Mouse (Mus musculus) adrenal gland, adult 18-20 months (tissue): ENCODE data around the gene Heg1. TPM values are rescaled to one million over a fixed set of nuclear protein-coding genes. Genes with fewer than 3 reads are reported as not detected.

Experiments
- DNase-seq, 2 experiments: peaks; one replicate each; pipeline ENCODE4 v3.0.0; 2021 to 2022; ENCODE audit warnings: low spot score in 2 of 2
- total RNA-seq, 2 experiments: library from RNA; stranded (reverse); gene quantifications; 1 replicate in 1 of 2; 2 replicates in 1 of 2; pipeline ENCODE4 v1.2.3; 2021

The Heg1 gene
- total RNA-seq, 2 experiments from 2014 or later, result 41.2 to 56.9 TPM

DNA sequence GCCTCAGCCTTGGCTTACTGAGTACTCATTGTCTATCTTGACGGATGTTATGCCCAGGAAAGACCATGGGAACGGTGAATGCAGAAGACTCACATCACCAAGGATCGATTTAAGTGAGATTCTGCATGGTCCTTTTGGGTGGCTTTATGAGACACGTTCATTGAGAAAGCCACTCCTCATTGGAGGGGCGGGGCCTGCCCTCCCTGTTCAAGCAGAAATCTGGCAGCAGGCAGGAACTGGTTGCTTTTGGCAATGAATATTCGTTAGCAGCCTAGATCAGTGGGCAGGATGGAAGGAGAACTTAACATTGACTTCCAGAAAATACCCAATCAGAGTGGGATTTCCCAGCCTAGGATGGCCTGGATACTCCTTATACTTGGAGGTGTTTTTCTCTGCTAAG is 56.2 kb downstream of the Heg1 start:
- DNase-seq, result no peak

DNA sequence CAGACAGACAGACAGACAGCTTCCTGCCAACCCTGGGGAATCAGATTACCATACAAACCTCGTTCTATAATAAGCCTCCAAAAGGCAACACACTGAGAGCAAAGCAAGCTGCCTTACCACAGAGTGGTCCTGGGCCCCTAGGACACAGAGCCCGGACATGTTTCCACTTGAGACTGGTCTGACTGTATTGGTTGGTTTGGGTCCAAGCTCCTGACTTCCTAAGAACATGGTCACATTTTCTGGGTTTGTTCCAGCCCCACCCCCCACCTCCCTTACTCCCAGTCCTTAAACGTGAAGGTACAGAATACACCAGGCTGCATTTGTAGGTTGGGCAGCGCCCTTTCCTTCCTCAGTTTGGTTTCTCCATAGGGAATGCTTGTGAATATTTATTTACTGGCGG is 57.6 kb downstream of the Heg1 start:
- no peak for DNase-seq

DNA sequence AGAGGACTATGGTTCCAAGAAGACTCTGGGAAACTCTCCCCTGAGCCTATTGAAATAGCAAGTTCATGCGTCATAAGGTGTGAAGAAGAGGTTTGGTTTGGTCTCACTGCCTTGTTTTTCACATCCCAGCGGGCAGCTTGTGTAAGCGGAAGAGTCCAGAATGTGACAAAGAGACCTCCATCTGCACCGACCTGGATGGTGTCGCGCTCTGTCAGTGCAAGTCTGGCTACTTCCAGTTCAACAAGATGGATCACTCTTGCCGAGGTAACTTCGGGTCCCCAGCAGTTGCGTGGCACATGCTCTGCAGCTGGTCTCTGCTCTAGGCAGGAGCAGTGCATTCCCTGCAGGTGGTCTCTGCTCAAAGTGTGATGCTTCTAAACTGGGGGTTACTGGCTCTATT is 58.1 kb downstream of the Heg1 start:
- DNase-seq, result no peak

DNA sequence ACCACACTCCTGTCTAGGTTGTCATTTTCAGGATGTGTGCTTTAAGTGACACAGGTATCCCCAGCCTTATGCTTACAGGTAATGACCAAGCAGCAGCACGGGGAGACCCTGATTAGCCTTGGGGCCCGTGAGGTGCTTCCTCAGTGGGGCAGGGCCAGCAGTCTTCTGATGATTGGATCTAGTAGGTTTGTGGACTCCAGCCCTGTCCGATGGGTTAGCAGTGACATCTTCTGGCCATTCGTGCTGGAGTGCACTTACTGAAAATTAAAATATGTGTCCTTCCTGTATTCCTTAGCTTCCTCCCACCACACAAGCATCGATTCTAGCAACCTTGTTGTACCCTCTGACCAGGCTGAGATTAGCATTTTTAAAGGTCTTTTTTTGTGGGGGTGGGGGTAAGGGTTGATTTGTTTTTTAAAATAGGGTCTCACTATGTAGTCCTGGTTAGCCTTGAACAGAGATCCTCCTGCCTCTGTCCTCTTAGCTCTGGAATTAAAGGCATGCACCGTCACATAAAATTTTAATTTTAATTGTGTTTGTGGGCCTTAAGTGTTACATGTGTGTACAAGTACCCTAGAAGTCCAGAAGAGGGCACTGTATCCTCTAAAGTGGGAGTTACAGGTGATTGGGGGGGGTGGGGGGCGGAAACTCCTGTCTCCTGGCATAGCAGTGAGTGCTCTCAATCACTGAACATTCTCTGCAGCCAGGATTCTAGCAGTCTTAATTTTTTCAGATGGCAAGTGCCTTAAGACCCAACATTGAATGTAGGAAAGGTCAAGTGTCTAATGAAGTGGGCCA is 60.7 kb downstream of the Heg1 start:
- no peak for DNase-seq

DNA sequence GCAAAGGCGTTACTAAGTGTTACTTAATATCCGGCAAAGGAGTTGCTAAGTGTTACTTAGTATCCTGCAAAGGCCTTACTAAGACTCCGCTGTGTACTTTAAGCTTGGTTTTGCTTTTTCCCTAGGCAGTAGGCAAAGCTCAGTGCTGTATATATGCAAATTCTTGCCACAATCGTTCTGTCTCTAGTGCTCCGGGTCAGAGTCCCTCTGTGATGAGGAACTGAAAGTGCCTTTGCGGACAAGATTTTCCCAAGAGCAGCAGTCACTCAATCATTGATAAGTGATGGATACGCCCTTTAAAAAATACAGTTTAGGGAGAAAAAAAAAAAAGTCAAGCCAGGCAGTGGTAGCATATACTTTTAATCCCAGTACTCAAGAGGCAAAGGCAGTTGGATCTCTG is 61.3 kb downstream of the Heg1 start:
- DNase-seq, result no peak

DNA sequence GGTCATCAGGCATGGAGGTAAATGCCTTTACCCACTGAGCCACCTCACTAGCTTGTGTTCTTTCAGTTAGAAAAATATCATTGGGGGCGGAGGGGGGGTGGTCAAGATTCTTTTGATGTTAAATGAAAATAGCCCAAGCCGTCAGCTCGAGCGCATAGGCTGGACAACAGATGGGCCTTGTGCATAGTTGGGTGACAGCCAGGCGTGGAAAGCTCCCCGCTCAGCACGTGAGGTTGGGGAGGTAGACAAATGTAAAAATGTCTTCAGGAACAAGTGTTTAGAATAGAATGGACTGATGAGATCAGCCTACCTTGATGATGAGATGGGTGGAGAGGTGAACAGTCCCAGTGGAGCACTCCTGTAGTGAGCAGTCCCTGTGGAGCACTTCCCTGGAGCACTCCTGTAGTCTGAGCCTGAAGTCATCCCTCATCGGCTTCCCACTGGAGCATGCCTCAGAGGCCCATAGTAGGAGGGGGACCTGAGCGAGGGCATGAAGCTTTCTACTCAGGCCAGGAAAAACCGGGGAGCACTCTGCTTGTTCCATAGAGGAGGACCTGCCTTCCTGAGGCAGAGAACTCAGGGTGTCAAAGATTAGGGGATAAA is 62.0 kb downstream of the Heg1 start:
- DNase-seq, result no peak

DNA sequence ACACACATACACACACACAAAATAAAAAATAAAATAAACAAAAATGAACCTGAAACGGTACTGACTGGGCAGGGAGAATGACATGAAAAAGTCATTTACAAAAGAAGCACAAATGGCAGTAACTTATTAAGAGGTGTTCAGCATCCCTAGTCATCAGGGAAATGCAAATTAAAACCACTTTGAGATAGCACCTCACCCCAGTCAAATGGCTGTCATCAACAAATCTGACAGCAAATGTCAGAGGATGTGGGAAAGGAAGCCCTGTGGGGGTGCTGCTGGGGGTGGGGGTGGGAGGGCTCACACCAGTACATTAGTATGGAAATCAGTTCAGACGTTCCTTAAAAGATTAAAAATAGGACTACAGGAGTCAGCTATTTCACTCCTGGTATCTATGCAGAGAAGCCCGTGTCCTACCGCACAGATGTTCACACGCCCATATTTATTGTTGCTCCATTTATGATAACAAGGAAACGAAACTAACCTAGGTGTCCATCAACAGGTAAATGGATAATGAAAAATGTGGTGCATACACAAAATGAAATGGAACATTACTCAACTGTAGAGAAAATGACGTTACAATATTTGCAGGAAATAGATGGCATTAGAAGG is 63.3 kb downstream of the Heg1 start:
- DNase-seq, result no peak

DNA sequence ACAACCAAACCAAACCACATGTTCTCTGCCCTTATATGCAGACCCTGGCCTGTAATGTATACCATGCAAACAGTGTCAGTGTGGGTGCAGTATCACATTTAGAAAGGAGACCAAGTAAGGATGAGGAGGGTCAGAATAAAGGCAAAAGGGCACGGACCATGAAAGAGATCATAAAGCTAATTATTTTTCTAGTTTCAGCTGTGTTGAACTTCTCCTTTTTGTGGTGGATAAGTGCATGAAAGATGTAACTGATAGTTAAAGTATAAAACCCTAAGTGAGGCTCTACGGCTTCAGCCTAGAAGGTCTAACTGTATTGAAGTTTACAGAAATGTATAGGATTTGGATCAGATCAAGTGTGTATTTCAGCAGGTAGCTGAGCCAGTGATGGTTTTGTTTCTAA is 63.8 kb downstream of the Heg1 start:
- DNase-seq, result no peak

DNA sequence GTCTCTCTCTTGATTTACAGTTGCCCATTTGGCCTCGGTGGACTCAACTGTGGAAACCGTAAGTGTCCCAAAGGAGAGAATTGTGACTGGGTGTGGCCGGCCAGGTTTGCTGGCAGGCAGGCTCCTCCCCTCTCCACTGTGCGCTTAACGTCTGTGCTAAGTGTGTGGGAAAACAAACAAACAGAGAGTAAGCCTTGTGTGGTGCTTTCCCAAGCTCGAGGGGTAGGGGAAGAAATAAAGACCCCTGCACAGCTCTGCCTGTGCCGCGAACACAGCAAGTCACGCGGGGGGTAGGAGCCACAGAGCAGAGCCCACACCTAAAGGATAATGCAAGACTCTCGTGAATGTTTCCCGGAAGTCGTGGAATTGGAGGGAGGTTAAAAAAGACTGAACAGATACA is 67.0 kb downstream of the Heg1 start:
- DNase-seq, result no peak

DNA sequence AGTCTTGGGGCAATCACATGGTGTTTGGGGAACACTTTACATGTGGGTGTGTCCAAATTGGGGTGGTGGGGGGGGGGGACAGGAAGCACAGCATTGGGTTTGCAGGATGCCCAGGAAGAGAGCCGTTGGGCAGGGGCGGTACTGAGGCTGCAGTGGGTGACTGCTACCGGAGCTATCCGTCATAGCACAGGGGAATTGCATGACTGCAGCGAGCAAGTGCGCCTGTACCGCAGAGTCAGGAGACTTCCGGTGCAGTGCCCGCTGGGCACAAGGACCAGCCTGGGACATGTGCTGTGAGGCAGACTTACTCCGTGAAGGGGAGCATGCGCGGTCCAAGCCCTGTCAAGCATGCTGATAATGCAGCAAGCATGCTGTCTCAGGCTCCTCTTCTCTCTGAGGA is 67.4 kb downstream of the Heg1 start:
- no peak for DNase-seq

DNA sequence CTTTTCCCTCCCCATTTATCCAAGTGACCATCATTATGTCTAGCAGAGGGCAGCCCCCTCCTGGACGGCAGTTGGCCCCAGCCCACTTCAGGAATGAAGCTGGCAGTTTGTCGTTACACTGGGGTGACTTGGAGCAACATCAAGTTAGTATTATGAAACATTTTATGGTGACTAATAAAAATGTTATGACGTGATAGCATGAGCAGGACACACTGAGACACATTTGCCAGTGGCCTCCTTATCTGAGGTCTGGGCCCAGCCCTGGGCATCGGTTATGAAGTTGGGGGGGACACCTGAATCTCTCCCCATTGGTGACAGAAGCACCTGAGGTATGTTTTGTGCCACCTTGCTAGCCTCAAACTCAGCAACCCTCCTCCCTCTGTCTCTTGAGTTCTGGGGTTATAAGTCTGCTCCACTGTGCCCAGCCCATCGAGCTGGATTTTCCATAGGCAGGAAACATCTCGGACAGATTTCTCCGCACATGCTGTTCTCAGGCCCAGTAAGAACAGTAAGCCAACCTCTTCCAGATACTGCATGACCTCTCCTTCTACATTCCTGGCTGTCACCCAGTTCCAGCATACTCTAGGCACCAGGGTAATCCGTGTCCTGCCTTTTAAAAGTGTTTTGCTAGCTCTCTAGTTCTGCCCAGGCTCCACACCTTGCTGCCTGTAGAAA is 68.9 kb downstream of the Heg1 start:
- no peak for DNase-seq

DNA sequence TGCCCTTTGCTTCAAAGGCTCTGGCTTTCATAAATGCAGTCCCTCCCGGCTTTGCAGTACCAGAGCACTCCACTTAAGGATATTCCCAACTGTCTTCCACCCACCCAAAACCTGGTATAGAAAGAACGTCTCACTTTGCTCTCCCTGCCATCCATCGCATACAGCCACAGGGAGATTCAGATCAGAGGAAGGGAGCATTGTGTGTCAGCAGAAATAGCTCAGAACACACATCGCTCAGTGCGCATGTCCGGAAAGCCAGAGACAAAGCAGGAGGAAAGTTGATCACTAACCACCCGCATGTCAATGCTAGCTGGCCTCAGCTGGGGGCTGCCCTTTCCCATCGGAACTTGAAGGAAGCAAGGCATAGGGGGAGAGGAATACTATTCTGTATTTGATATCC is 71.1 kb downstream of the Heg1 start:
- no peak for DNase-seq

DNA sequence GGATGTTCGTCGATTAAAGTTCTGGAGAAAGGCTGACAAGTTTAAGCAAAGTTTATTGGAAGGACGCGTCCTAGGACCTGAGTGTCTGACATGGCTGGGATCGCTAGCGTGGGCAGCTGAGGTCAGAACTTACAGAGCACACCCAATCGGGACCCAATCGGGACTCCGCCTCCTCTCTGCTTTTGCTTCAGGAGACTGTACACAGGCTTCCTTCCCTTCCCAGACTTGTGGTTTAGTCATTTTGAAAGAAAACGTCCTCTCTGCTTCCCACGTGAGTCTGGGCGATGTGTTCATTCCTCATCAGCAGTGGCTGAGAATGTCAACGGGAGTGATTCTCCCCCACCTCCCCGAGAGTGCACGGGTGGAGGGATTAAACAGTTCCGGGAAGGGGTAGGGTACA is 71.8 kb downstream of the Heg1 start:
- DNase-seq, result no peak

DNA sequence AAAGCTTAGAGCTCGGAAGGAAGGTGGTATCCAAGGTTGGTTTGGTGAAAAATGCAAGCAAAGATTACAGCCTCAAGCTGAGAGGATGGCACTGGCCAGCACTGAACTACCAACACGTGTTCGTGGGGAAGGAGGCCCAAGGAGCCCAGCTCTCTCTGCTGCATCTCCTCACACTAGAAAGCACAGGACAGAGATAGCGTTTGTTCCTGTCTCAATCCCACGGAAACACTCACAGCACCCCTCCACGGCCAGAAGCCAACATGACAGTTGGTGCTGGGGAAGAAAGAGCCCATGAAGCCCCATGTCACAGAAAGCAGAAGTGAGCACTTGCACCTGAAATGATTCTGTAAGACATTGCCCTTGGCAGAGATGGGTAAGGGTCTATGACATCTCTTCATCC is 72.2 kb downstream of the Heg1 start:
- DNase-seq, result no peak

DNA sequence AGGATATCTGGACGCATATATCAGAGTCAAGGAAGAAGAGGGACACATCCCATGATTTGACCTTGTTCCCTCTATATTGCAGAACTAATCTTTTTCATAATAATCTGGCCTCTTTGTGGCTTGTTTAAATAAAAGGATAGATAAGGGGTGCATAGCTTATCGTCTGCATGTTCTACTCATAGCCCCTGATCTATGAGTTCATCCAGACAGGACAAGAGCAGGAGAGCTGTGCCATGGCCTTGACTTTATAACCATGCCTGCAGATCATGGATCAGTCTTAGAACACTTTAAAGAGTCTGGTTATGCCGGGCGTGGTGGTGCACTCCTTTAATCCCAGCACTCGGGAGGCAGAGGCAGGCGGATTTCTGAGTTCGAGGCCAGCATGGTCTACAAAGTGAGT is 75.0 kb downstream of the Heg1 start:
- DNase-seq, result no peak

DNA sequence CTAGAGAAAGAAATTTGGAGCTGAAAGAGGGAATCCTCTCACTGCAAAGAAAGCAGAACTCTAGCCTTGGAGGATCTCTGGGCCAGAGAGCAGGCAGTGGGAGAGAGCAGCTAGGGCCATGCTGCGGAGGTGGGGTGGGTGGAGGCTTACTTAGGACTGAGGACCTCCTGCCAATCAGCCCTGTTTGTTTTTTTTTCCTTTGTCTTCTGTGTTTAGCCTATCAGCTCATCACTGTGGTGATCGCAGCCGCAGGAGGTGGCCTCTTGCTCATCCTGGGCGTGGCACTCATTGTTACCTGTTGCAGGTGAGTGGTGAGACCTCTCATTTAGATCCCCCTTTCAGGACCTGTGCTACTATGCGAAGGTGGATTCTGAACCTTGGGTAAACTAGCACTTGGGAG is 76.4 kb downstream of the Heg1 start:
- no peak for DNase-seq

DNA sequence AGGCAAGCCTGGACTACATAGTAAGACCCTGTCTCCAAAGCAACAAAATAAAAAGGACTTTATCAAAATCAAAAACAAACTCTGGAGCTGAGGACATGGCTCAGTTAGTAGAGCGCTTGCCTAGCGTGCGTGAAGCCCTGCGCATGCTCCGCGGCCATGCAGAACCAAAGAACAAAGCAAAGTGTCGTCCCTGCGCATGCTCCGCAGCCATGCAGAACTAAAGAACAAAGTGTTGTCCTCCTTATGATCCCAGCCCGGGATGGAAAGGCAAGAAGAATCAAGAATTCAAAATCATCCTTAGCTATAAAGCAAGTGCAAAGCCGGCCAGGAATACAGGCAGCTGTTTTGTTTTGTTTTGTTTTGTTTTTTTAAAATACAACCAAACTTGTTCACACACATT is 76.8 kb downstream of the Heg1 start:
- no peak for DNase-seq

DNA sequence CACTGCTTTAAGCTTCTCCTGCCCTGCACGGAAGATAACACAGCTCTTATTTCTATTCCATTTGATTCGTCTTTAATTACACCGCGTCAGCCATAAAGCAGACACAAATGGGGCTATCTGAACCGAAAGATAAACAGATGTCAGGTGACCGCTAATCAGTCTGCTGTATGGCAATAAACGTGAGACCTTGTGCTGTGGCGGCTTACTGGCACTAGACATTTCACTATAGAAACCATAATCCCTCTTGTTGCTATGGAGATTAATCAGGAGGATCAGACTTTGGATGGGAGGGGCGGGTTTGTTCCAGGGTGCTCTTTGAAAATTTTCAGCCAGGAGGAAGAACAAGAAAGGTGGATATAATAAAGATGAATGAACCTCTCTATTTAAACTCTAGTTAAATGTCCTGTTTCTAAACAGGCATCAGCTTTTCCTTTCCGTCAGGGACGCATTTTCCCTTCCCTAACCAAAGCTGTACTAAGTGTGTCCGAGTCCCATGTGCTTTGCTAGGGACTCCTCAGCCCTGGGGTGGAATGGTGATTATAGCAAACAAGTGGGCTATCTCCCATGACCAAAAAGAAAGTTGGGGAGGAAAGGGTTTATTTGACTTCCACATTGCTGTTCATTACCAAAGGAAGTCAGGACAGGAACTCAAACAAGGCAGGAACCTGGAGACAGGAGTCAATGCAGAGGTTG is 80.5 kb downstream of the Heg1 start:
- DNase-seq, result no peak

DNA sequence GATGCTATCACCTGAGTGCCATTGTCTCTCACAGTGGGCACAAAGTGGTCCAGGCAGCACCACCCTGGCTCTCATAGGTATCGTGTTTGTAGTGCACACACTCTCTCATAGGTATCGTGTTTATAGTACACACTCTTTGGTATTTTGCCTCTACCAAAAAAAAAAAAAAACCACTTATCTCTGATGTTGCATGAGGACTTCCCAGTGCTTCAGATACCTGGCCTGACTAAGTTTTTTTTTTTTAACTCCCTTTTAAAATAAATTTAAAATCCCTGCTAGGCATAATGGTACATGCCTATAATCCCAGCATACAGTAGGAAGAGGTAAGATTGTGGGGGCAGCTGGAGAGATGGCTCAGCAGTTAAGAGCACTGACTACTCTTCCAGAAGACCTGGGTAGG is 81.3 kb downstream of the Heg1 start:
- no peak for DNase-seq

DNA sequence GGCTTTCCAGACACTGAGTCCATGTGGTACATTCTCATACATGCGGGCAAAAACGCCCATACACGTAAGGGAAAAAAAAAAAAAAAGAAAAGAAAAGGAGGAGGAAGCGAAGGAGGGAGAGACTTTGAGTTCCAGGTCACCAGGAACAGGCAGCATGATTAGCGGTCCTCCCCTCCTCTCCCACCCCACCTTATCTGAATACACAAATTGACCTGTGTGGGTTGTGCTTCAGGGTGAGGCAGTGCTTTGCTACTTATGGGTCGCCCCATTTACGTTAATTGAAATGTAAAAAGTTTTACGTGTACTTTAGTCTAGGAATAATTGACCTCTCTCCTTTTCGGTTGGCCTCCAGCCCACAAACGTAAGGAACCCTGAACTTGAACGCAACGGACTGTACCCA is 82.1 kb downstream of the Heg1 start:
- no peak for DNase-seq

DNA sequence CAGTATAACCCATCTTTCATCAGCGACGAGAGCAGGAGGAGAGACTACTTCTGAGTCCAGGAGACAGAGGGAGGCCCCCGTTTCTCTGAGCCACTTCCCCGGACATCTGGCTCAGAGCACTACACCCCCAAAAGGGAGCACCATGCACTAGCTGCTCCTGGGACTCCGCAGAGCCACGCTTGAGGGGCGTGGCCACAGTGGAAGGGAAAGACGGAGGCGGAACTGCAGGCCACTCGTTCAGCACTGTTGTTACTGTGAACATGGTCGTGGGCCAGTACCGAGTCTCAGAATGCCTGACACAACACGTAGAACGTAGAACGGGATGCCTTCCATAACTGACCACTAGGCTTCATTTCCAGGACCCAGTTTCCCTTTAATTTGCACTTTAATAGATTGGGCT is 82.6 kb downstream of the Heg1 start:
- DNase-seq, result no peak
